Mouse (Mus musculus) cortical plate, adult 2 months (tissue): ENCODE measurements around the gene Exoc2. TPM values are rescaled to one million over a fixed set of nuclear protein-coding genes. Genes with fewer than 3 reads are reported as not detected.

Experiments used
- H3K27ac ChIP-seq: fragments of 200-500 bp; 2 replicates; pipeline ENCODE4 v1.5.1; 2012; ENCODE audit warnings: low read length, control low read depth, inconsistent platforms; ENCODE audit not compliant: insufficient read depth
- H3K4me1 ChIP-seq: fragments of 200-500 bp; 2 replicates; pipeline ENCODE4 v1.6.1; 2011; ENCODE audit warnings: low read length; ENCODE audit not compliant: control insufficient read depth, insufficient read depth
- H3K4me3 ChIP-seq: fragments of 200-500 bp; 2 replicates; pipeline ENCODE4 v1.5.1; 2011; ENCODE audit warnings: mild to moderate bottlenecking, low read length, control low read depth; ENCODE audit not compliant: insufficient read depth
- CTCF ChIP-seq: fragments of 200-500 bp; IDR thresholded peaks from 2 replicates; pipeline ENCODE4 v1.5.1; 2011; ENCODE audit warnings: mild to moderate bottlenecking, control low read depth, low read length; ENCODE audit not compliant: insufficient read depth; ENCODE audit errors: extremely low read depth
- POLR2A ChIP-seq: fragments of 200-500 bp; IDR thresholded peaks from 2 replicates; pipeline ENCODE4 v1.6.1; 2011; ENCODE audit warnings: mild to moderate bottlenecking, low read length, control low read depth; ENCODE audit not compliant: insufficient read depth; ENCODE audit errors: extremely low read depth
- polyA plus RNA-seq: library from polyadenylated mRNA; depleted of rRNA; stranded (reverse); fragments of >200 nt; gene quantifications from 2 replicates; pipeline ENCODE4 v1.2.3, GENCODE M21; 2012

Exoc2 gene
- polyA plus RNA-seq, 1 experiment = 26.6 TPM

GRCm38 (mm10) chr13:30817436-30817835, 156.5 kb downstream of the Exoc2 start:
- H3K4me3 ChIP-seq = no peak overlapping the region
- no peaks in the 10 kb centered on the region for H3K4me1 ChIP-seq
- no peak overlapping the region for H3K27ac ChIP-seq
- TF ChIP-seq CTCF (no peak), POLR2A (no peak)

DNA sequence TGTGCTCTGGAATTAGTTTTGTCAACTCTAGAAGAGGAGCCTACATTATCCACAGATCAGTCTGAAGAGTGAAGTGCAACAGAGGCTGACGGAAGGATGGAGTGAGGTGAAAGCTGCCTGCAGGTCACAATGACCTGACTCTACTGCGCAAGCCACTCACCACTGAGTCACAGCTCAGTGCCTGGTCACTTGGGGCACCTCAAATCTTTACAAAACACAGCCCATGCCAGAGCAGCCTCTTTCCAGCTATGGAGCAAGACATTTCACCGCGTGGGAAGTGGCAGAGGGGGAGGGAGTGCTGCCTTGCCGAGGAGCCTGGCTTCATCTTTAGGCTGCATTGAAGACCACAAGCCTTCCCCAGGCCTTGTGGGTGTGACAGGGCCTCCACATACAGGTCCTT, 159.6 kb downstream of the Exoc2 start:
- TF ChIP-seq POLR2A = no peak
- no peak for TF ChIP-seq CTCF
- H3K27ac ChIP-seq = no peak overlapping the region
- H3K4me1 ChIP-seq = no peaks in the 10 kb centered on the region
- no peak overlapping the region for H3K4me3 ChIP-seq

- Histone ChIP-seq H3K27ac (no peak overlapping the region), H3K4me1 (no peaks in the 10 kb centered on the region), H3K4me3 (no peak overlapping the region)
- TF ChIP-seq CTCF (no peak), POLR2A (no peak)
Observed at GRCm38 (mm10) chr13:30813464-30813863, 160.4 kb downstream of the Exoc2 start.

GRCm38 (mm10) chr13:30809240-30809639, 164.7 kb downstream of the Exoc2 start:
- Histone ChIP-seq H3K4me1 (no peaks in the 10 kb centered on the region), H3K4me3 (no peak overlapping the region), H3K27ac (no peak overlapping the region)
- TF ChIP-seq POLR2A = no peak
- no peak for TF ChIP-seq CTCF

DNA sequence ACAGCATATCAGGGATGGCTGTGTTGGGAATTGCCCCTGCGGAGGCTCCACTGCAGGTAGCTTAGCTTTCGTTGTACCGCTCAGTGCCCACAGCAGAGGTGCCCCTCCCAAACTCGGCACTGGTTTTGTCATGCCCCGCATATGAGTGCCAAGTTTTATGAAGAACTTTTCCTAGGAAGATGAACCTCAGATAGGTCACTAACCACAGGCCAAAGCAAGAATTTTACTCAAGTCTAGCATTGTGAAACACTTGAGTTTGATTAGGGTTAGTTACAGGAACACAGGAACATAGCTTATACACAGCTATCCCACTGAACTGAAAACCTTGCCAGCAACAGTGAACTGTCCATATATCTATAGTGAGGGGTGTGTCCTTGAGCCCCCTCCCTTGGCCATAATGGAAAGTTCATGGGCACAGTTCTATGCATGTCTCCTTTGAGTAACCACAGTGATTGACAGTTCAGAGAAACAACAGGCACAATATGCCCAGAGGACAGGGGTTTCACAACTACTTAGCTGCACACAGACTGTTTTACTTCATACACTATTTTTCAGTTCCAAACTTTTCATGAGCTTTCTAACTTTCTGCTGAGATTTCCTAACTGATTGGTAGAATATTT, 171.4 kb downstream of the Exoc2 start:
- H3K4me3 ChIP-seq = no peak overlapping the region
- TF ChIP-seq CTCF = no peak
- TF ChIP-seq POLR2A = no peak
- no peak overlapping the region for H3K27ac ChIP-seq
- no peaks in the 10 kb centered on the region for H3K4me1 ChIP-seq

DNA sequence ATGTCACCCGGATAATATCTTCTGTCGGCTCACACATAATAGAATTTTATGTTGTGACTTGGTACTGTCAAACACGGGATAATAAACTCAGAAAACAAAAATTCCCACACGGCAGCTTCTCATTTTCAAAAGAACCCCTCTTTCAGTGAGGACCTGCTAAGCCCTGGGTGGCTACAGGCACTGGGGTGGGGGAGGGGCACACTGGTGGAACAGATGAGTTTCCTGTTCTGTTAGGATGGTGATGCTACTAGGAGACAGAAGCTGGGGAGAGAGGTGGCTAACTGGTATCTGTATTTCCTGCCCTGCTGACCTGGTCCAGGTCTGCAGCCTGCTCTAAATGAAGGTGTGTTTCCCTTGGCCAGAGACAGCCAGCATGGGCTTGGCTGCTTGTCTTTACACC, 172.0 kb downstream of the Exoc2 start:
- Histone ChIP-seq H3K4me1 (no peaks in the 10 kb centered on the region), H3K27ac (no peak overlapping the region), H3K4me3 (no peak overlapping the region)
- TF ChIP-seq CTCF (no peak), POLR2A (no peak)

DNA sequence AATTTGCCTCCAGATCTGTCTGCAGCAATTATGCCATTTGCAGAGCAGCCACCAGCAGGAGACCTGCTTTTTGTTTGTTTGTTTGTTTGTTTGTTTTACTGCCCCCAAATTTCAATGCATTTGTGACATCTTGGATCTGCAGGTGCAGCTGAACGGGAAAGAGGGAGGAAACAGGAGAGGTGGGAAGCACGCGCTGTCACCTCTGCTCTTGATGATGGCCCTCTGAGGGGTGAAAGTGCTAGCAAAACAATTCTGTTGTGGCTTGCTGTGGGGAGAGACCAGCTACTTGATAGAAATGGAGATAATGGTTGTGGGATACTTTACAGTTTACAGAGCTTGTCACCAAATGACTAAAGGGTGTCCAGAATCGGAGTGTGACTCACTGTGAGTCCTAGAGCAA, 177.9 kb downstream of the Exoc2 start:
- Histone ChIP-seq H3K27ac (no peak overlapping the region), H3K4me1 (no peaks in the 10 kb centered on the region), H3K4me3 (no peak overlapping the region)
- TF ChIP-seq POLR2A = no peak
- TF ChIP-seq CTCF = no peak

- TF ChIP-seq CTCF (no peak), POLR2A (no peak)
- Histone ChIP-seq H3K4me1 (no peaks in the 10 kb centered on the region), H3K27ac (no peak overlapping the region), H3K4me3 (no peak overlapping the region)
Observed at GRCm38 (mm10) chr13:30793616-30794015, 180.3 kb downstream of the Exoc2 start.

- TF ChIP-seq CTCF = no peak
- TF ChIP-seq POLR2A = no peak
- no peak overlapping the region for H3K27ac ChIP-seq
- H3K4me3 ChIP-seq = no peak overlapping the region
- H3K4me1 ChIP-seq = no peaks in the 10 kb centered on the region
Observed at GRCm38 (mm10) chr13:30793196-30793595, 180.7 kb downstream of the Exoc2 start.

GRCm38 (mm10) chr13:30792741-30793140, 181.2 kb downstream of the Exoc2 start:
- H3K4me3 ChIP-seq = no peak overlapping the region
- no peak overlapping the region for H3K27ac ChIP-seq
- TF ChIP-seq CTCF (no peak), POLR2A (no peak)
- H3K4me1 ChIP-seq = no peaks in the 10 kb centered on the region

- Histone ChIP-seq H3K27ac (no peak overlapping the region), H3K4me1 (no peaks in the 10 kb centered on the region), H3K4me3 (no peak overlapping the region)
- no peak for TF ChIP-seq POLR2A
- TF ChIP-seq CTCF = no peak
Observed at GRCm38 (mm10) chr13:30792308-30792707, 181.6 kb downstream of the Exoc2 start.
